Comparison of ENCODE assay signal across 8 mouse cellular contexts in genomic region chr3:105891760-105892571, GRCm38 (mm10). TPM values are rescaled to one million over a fixed set of nuclear protein-coding genes. Genes with fewer than 3 reads are reported as not detected.
DNase-seq lines count a peak whose midpoint lies in the region; ATAC-seq and TF ChIP-seq lines count a peak whose summit lies in the region.

No protein-coding gene starts in this region.

- TF ChIP-seq CTCF in heart, postnatal 0 days (IDR thresholded peaks at IDR 0.05; ENCODE audit: low read depth): no peak

- TF ChIP-seq EP300 in heart, postnatal 0 days (IDR thresholded peaks at IDR 0.05; ENCODE audit: low read depth): 0 out of 2 replicates have a peak, but pooled peaks have one; percentile 53

- peak; percentile 18 for DNase-seq in ovary, adult 18-20 months (ENCODE audit: low spot score)
- DNase-seq in ovary, postnatal 36 days (ENCODE audit: low spot score): no peak
- DNase-seq in heart, postnatal 0 days (ENCODE audit: low spot score): no peak
- DNase-seq in spleen, adult 12 weeks (ENCODE audit: low spot score): peak; percentile 54
- DNase-seq in ovary, postnatal 14 days (ENCODE audit: low spot score): no peak
- no peak for DNase-seq in gastrocnemius, postnatal 36 days
- DNase-seq in embryo, embryonic 10.5 days (ENCODE audit: low spot score): no peak

- H3K4me1 ChIP-seq in heart, postnatal 0 days (ENCODE audit: control insufficient read depth, insufficient read depth): peaks cover 35% of the 10 kb centered on the region
- H3K4me1 ChIP-seq in liver, embryonic 12.5 days: peaks cover 49% of the 10 kb centered on the region

- H3K27ac ChIP-seq in heart, postnatal 0 days (ENCODE audit: low read depth): peak overlapping the region; percentile 71
- H3K27ac ChIP-seq in liver, embryonic 12.5 days: peak overlapping the region; percentile 73

- no peak overlapping the region for H3K9ac ChIP-seq in heart, postnatal 0 days (replicated peaks; ENCODE audit: low read depth, low read length)
- peak overlapping the region; percentile 41; the same call in 1 of the 2 replicates for H3K9ac ChIP-seq in liver, embryonic 12.5 days

- 0 out of 2 replicates have a peak, but pooled peaks have one; percentile 16 for ATAC-seq in heart, postnatal 0 days (ENCODE audit: insufficient read depth, low read depth)
- ATAC-seq in liver, embryonic 12.5 days: peak; percentile 23

- H3K9me3 ChIP-seq in heart, postnatal 0 days (replicated peaks; ENCODE audit: control insufficient read depth, low read length): no peaks in the 10 kb centered on the region
- no peaks in the 10 kb centered on the region for H3K9me3 ChIP-seq in liver, embryonic 12.5 days (replicated peaks)

- WGBS in heart, postnatal 0 days: 57% methylated on average over 10 of the region's 10 CpGs
- 23% methylated on average over 10 of the region's 10 CpGs for WGBS in liver, embryonic 12.5 days (ENCODE audit: insufficient replicate concordance)

- peak overlapping the region; percentile 22; the same call in 1 of the 2 replicates for H3K4me2 ChIP-seq in heart, postnatal 0 days (ENCODE audit: low read depth, low read length)
- H3K4me2 ChIP-seq in liver, embryonic 12.5 days: peak overlapping the region; percentile 58

- no peaks in the 10 kb centered on the region for H3K27me3 ChIP-seq in heart, postnatal 0 days (ENCODE audit: control insufficient read depth, insufficient read depth, low read length)
- 0 out of 2 replicates have a peak, but pooled peaks cover 4% of the 10 kb centered on the region for H3K27me3 ChIP-seq in liver, embryonic 12.5 days (replicated peaks)

- no peaks in the 10 kb centered on the region for H3K36me3 ChIP-seq in heart, postnatal 0 days (replicated peaks; ENCODE audit: control insufficient read depth, insufficient read depth, low read length)
- no peaks in the 10 kb centered on the region for H3K36me3 ChIP-seq in liver, embryonic 12.5 days

- intact Hi-C loops in gastrocnemius, postnatal 36 days (cut with DNase I): loop anchor here (5.0 kb wide), 2 partner anchors 75 to 120 kb away; no protein-coding TSS in a partner anchor

- H3K4me3 ChIP-seq in heart, postnatal 0 days (ENCODE audit: low read depth, low read length): no peak overlapping the region
- H3K4me3 ChIP-seq in liver, embryonic 12.5 days: peak overlapping the region; percentile 9

RNA-seq across cellular contexts. Expression of gene Tmigd3, which starts 21.3 kb away (rescaled TPM):
- not detected in 2 replicates for total RNA-seq in heart, postnatal 0 days (2014; rRNA removed; ENCODE audit: low replicate concordance)
- polyA plus RNA-seq in heart, postnatal 0 days (2015; fragmentation: Nextera tagmentation; extraction: Ambion mirVana): 0.33 and 0.44 TPM in 2 replicates
- 0.30 TPM in 1 of 2 replicates, not detected in the other for polyA plus RNA-seq in liver, embryonic 12.5 days (2016; fragmentation: Nextera tagmentation; extraction: Ambion mirVana)
- total RNA-seq in gastrocnemius, postnatal 36 days (2021): not detected

RNA-seq across cellular contexts. Expression of gene Adora3, which starts 21.3 kb away (rescaled TPM):
- total RNA-seq in heart, postnatal 0 days (2014; rRNA removed; ENCODE audit: low replicate concordance): not detected in 2 replicates
- 0.14 and 0.21 TPM in 2 replicates for polyA plus RNA-seq in heart, postnatal 0 days (2015; fragmentation: Nextera tagmentation; extraction: Ambion mirVana)
- 0.17 and 0.39 TPM in 2 replicates for polyA plus RNA-seq in liver, embryonic 12.5 days (2016; fragmentation: Nextera tagmentation; extraction: Ambion mirVana)
- not detected for total RNA-seq in gastrocnemius, postnatal 36 days (2021)

RNA-seq across cellular contexts. Expression of gene I830077J02Rik, which starts 40.5 kb away (rescaled TPM):
- total RNA-seq in heart, postnatal 0 days (2014; rRNA removed; ENCODE audit: low replicate concordance): 0.04 TPM in 1 of 2 replicates, not detected in the other
- polyA plus RNA-seq in heart, postnatal 0 days (2015; fragmentation: Nextera tagmentation; extraction: Ambion mirVana): 0.82 and 0.88 TPM in 2 replicates
- polyA plus RNA-seq in liver, embryonic 12.5 days (2016; fragmentation: Nextera tagmentation; extraction: Ambion mirVana): 4.0 and 4.4 TPM in 2 replicates
- under 1 TPM in 1 of 2 experiments, not detected in 1; 0.26 TPM for total RNA-seq in gastrocnemius, postnatal 36 days (2021)

Comparison
In these comparisons a context has a peak if more than half of its experiments do, and no peak if none do; other contexts are left out.
1. DNase-seq: peak in ovary, adult 18-20 months (single experiment) and spleen, adult 12 weeks (single experiment); none in ovary, postnatal 36 days (single experiment), heart, postnatal 0 days (single experiment), ovary, postnatal 14 days (single experiment), gastrocnemius, postnatal 36 days (0 of 2) and embryo, embryonic 10.5 days (single experiment).